Mouse (Mus musculus): ENCODE measurements around the gene Zfp574.
"Not testable (repeated sequence)": the region's sequence is repeated elsewhere in the genome, so short reads cannot be mapped to it uniquely, and the experiment has no call there.

Gene Zfp574

GRCm38 (mm10) chr7:25071979-25072715 is at the start of gene Zfp574, which contains the start of gene Grik5:
TSS of gene Zfp574 (plus strand) at chr7:25072567.
TSS of gene Grik5 (minus strand) at chr7:25072346.
- no peak for DNase-seq (ENCODE audit: low spot score)

GRCm38 (mm10) chr7:25025855-25026439 is 46.4 kb upstream of the Zfp574 start:
- DNase-seq (ENCODE audit: low spot score) = no peak

GRCm38 (mm10) chr7:25026452-25026851 is 45.9 kb upstream of the Zfp574 start:
- DNase-seq (ENCODE audit: low spot score) = no peak

- peak; percentile 24 for DNase-seq (ENCODE audit: low spot score)
These were observed 42.2 kb upstream of the Zfp574 start for GRCm38 (mm10) chr7:25030032-25030753.

GRCm38 (mm10) chr7:25031528-25031927 is 40.8 kb upstream of the Zfp574 start:
- no peak for DNase-seq (ENCODE audit: low spot score)

- no peak for DNase-seq (ENCODE audit: low spot score)
These were observed 37.6 kb upstream of the Zfp574 start for GRCm38 (mm10) chr7:25034796-25035195.

- DNase-seq (ENCODE audit: low spot score) = peak; percentile 9
These were observed 36.5 kb upstream of the Zfp574 start for GRCm38 (mm10) chr7:25035916-25036315.

- DNase-seq (ENCODE audit: low spot score) = no peak
These were observed 30.4 kb upstream of the Zfp574 start for GRCm38 (mm10) chr7:25041921-25042320.

- DNase-seq (ENCODE audit: low spot score) = not testable (repeated sequence)
These were observed 27.8 kb upstream of the Zfp574 start for GRCm38 (mm10) chr7:25044599-25044998.

GRCm38 (mm10) chr7:25047363-25047762 is 25.0 kb upstream of the Zfp574 start:
- no peak for DNase-seq (ENCODE audit: low spot score)

- DNase-seq (ENCODE audit: low spot score) = no peak
These were observed 23.0 kb upstream of the Zfp574 start for GRCm38 (mm10) chr7:25049295-25049930.

GRCm38 (mm10) chr7:25052587-25052986 is 19.8 kb upstream of the Zfp574 start:
- DNase-seq (ENCODE audit: low spot score) = no peak

- no peak for DNase-seq (ENCODE audit: low spot score)
These were observed 15.4 kb upstream of the Zfp574 start for GRCm38 (mm10) chr7:25056951-25057350.

GRCm38 (mm10) chr7:25057888-25058287 is 14.5 kb upstream of the Zfp574 start:
- no peak for DNase-seq (ENCODE audit: low spot score)

GRCm38 (mm10) chr7:25058394-25058793 is 14.0 kb upstream of the Zfp574 start:
- DNase-seq (ENCODE audit: low spot score) = no peak

- DNase-seq (ENCODE audit: low spot score) = no peak
These were observed 13.5 kb upstream of the Zfp574 start for GRCm38 (mm10) chr7:25058836-25059235.

- DNase-seq (ENCODE audit: low spot score) = no peak
These were observed 9.0 kb upstream of the Zfp574 start for GRCm38 (mm10) chr7:25063346-25063745.

- DNase-seq (ENCODE audit: low spot score) = no peak
These were observed 8.5 kb upstream of the Zfp574 start for GRCm38 (mm10) chr7:25063900-25064299.

- DNase-seq (ENCODE audit: low spot score) = no peak
These were observed 5.0 kb upstream of the Zfp574 start for GRCm38 (mm10) chr7:25067338-25067737.

GRCm38 (mm10) chr7:25067909-25068656 is 4.3 kb upstream of the Zfp574 start:
- DNase-seq (ENCODE audit: low spot score) = no peak

GRCm38 (mm10) chr7:25068724-25069123 is 3.6 kb upstream of the Zfp574 start:
- no peak for DNase-seq (ENCODE audit: low spot score)
